ENCODE assay signal across 8 mouse cellular contexts in genomic region chr2:73003049-73003448, GRCm38 (mm10). TPM values are rescaled to one million over a fixed set of nuclear protein-coding genes. Genes with fewer than 3 reads are reported as not detected.
A peak's percentile ranks its signal among the peaks of the same experiment; 100 is the strongest.
DNase-seq lines count a peak whose midpoint lies in the region; ATAC-seq lines count a peak whose summit lies in the region.

No protein-coding gene starts in this region.

- no peak overlapping the region for H3K4me3 ChIP-seq in hindbrain, embryonic 15.5 days
- H3K4me3 ChIP-seq in lung, embryonic 16.5 days (ENCODE audit: low read length): peak overlapping the region; percentile 42
- H3K4me3 ChIP-seq in stomach, embryonic 15.5 days (replicated peaks): no peak overlapping the region

- no peaks in the 10 kb centered on the region for H3K36me3 ChIP-seq in hindbrain, embryonic 15.5 days
- no peaks in the 10 kb centered on the region for H3K36me3 ChIP-seq in lung, embryonic 16.5 days (ENCODE audit: control insufficient read depth, insufficient read depth, low read length)
- no peaks in the 10 kb centered on the region for H3K36me3 ChIP-seq in stomach, embryonic 15.5 days

- H3K27ac ChIP-seq in hindbrain, embryonic 15.5 days (replicated peaks): peak overlapping the region; percentile 69
- peak overlapping the region; percentile 98 for H3K27ac ChIP-seq in lung, embryonic 16.5 days (ENCODE audit: low read length)
- peak overlapping the region; percentile 91 for H3K27ac ChIP-seq in stomach, embryonic 15.5 days

- 62% methylated on average over 12 of the region's 12 CpGs for WGBS in hindbrain, embryonic 15.5 days
- 44% methylated on average over 9 of the region's 12 CpGs for WGBS in lung, embryonic 16.5 days
- 42% methylated on average over 11 of the region's 12 CpGs for WGBS in stomach, embryonic 15.5 days

- H3K4me2 ChIP-seq in hindbrain, embryonic 15.5 days: peak overlapping the region; percentile 23; the same call in 1 of the 2 replicates
- H3K4me2 ChIP-seq in lung, embryonic 16.5 days (ENCODE audit: low read depth, low read length): peak overlapping the region; percentile 70
- peak overlapping the region; percentile 16; the same call in 1 of the 2 replicates for H3K4me2 ChIP-seq in stomach, embryonic 15.5 days

- peaks cover 21% of the 10 kb centered on the region for H3K4me1 ChIP-seq in hindbrain, embryonic 15.5 days (replicated peaks)
- H3K4me1 ChIP-seq in lung, embryonic 16.5 days (replicated peaks; ENCODE audit: control insufficient read depth, insufficient read depth, low read length): peaks cover 23% of the 10 kb centered on the region
- H3K4me1 ChIP-seq in stomach, embryonic 15.5 days: peaks cover 25% of the 10 kb centered on the region

- no peak for ATAC-seq in hindbrain, embryonic 15.5 days (ENCODE audit: low FRiP score, low read depth)
- ATAC-seq in lung, embryonic 16.5 days (ENCODE audit: low read depth): no peak
- ATAC-seq in stomach, embryonic 15.5 days (ENCODE audit: insufficient read depth, low FRiP score, low read depth): no peak

- peak; percentile 57 for DNase-seq in 3134 (ENCODE audit: extremely low read depth, insufficient read length, low spot score)
- peak; percentile 79 for DNase-seq in CD4-positive, CD25-positive, alpha-beta regulatory T cell, adult 2 months (ENCODE audit: low read depth, low spot score)
- peak; percentile 52 for DNase-seq in gastrocnemius, adult 18-20 months (ENCODE audit: low spot score)
- no peak for DNase-seq in cerebellum, adult 9-10 months
- no peak for DNase-seq in layer of hippocampus, adult 9-11 months

- H3K9ac ChIP-seq in hindbrain, embryonic 15.5 days: no peak overlapping the region
- H3K9ac ChIP-seq in lung, embryonic 16.5 days (ENCODE audit: low read length): peak overlapping the region; percentile 57
- H3K9ac ChIP-seq in stomach, embryonic 15.5 days: no peak overlapping the region

- H3K9me3 ChIP-seq in hindbrain, embryonic 15.5 days: no peaks in the 10 kb centered on the region
- H3K9me3 ChIP-seq in lung, embryonic 16.5 days (ENCODE audit: control insufficient read depth, low read length): no peaks in the 10 kb centered on the region
- H3K9me3 ChIP-seq in stomach, embryonic 15.5 days: no peaks in the 10 kb centered on the region

- no peaks in the 10 kb centered on the region for H3K27me3 ChIP-seq in hindbrain, embryonic 15.5 days
- no peaks in the 10 kb centered on the region for H3K27me3 ChIP-seq in lung, embryonic 16.5 days (ENCODE audit: control insufficient read depth, insufficient read depth, low read depth, low read length)
- H3K27me3 ChIP-seq in stomach, embryonic 15.5 days (replicated peaks): no peaks in the 10 kb centered on the region

RNA-seq across cellular contexts. Expression of gene Gm11084, which starts 16.5 kb away (rescaled TPM):
- not detected for total RNA-seq in gastrocnemius, adult 18-20 months (2021)
- polyA plus RNA-seq in hindbrain, embryonic 15.5 days (2015; fragmentation: Nextera tagmentation; extraction: Ambion mirVana): not detected in 2 replicates
- not detected in 2 replicates for polyA plus RNA-seq in lung, embryonic 16.5 days (2015; fragmentation: Nextera tagmentation; extraction: Ambion mirVana)
- not detected in 2 replicates for polyA plus RNA-seq in stomach, embryonic 15.5 days (2015; fragmentation: Nextera tagmentation; extraction: Ambion mirVana)

RNA-seq across cellular contexts. Expression of gene Sp3, which starts 22.8 kb away (rescaled TPM):
- 10 to 100 TPM; 17.2 to 20.5 TPM for total RNA-seq in gastrocnemius, adult 18-20 months (2021)
- polyA plus RNA-seq in hindbrain, embryonic 15.5 days (2015; fragmentation: Nextera tagmentation; extraction: Ambion mirVana): 33.3 and 36.1 TPM in 2 replicates
- 59.4 TPM in 2 replicates for polyA plus RNA-seq in lung, embryonic 16.5 days (2015; fragmentation: Nextera tagmentation; extraction: Ambion mirVana)
- polyA plus RNA-seq in stomach, embryonic 15.5 days (2015; fragmentation: Nextera tagmentation; extraction: Ambion mirVana): 49.2 and 49.8 TPM in 2 replicates

Comparison
In these comparisons a context has a peak if more than half of its experiments do, and no peak if none do; other contexts are left out.
1. DNase-seq: peak in 3134 (single experiment), CD4-positive, CD25-positive, alpha-beta regulatory T cell, adult 2 months (single experiment) and gastrocnemius, adult 18-20 months (single experiment); none in cerebellum, adult 9-10 months (single experiment) and layer of hippocampus, adult 9-11 months (single experiment).
2. H3K4me2 ChIP-seq: peak in every context shown above with its lines; median percentile 70 in lung, embryonic 16.5 days; 23 in hindbrain, embryonic 15.5 days; 16 in stomach, embryonic 15.5 days.
3. Peak in every context shown above with its lines, with median percentiles within 50 percentile points of each other: H3K27ac ChIP-seq.